Mouse (Mus musculus) ovary, adult 10 weeks (tissue): Measurements from ENCODE around the gene Plekhg1. TPM values are rescaled to one million over a fixed set of nuclear protein-coding genes. Genes with fewer than 3 reads are reported as not detected.

Experiments used
- polyA plus RNA-seq: library from polyadenylated mRNA; stranded (reverse); fragments of 350-450 nt; fragmentation: Illumina TruSeq; extraction: RNeasy Lipid Tissue Mini Kit (QIAGEN cat#74804); gene quantifications from one replicate; pipeline ENCODE4 v1.2.3, GENCODE M21; 2014

Gene Plekhg1
- polyA plus RNA-seq, result 21.4 TPM

GRCm38 (mm10) chr10:3740148-3740503 lies at the start of gene Plekhg1:
Plekhg1 (plus strand) TSS chr10:3740364.

DNA sequence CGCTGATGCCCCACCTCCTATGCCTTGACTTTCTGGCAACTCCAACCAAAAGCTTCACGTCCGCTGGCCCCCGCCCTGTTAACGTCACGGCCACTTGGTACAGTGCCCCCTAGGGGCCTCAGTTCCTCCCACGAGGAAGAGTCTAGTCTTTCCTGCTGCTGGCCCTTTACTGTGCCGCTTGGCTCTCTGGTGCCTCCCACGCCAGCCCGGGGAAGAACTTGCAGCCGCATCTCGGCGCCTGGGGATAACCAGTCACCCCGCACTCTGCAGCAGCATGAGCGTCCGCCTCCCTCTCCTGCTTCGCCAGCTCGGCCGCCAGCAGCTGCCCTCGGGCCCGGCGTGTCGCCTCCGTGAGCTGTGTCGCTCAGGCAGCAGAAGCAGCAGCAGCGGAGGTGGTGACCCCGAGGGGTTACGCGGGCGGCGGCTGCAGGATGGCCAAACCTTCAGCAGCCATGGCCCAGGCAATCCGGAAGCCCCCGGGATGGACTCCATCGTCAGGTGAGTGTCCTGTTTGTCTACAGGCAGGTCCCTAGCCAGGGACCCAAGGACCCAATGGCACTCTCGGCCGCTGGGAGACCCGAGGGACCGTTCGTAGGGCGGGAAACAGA lies 232.9 kb downstream of the Plekhg1 start, which contains the start of gene Mthfd1l:
TSS of gene Mthfd1l (plus strand) at position 138 of the 608 bp plus-strand sequence.

Other genes starting within 250 kb of the Plekhg1 start
- 0.29 TPM for gene Iyd, start 200.1 kb upstream of the Plekhg1 start, polyA plus RNA-seq
- 4.9 TPM for gene Mthfd1l, start 232.8 kb downstream of the Plekhg1 start, polyA plus RNA-seq